Mouse (Mus musculus) heart, adult 2 months (tissue): ENCODE data around the gene Rfx5. TPM values are rescaled to one million over a fixed set of nuclear protein-coding genes. Genes with fewer than 3 reads are reported as not detected.
"Not testable (repeated sequence)": the region's sequence is repeated elsewhere in the genome, so short reads cannot be mapped to it uniquely, and the experiment has no call there.

Source experiments
- DNase-seq, 2 experiments: peaks; one replicate each; pipeline ENCODE4 v3.0.0; 2021
- H3K27ac ChIP-seq: fragments of 200-600 bp; 2 replicates; pipeline ENCODE4 v1.8.1; 2022
- H3K27me3 ChIP-seq: fragments of 200-500 bp; 2 replicates; pipeline ENCODE4 v1.6.1; 2012; ENCODE audit warnings: mild to moderate bottlenecking, low read length, inconsistent platforms, mixed read lengths; ENCODE audit not compliant: control insufficient read depth, insufficient read depth
- H3K36me3 ChIP-seq: fragments of 200-500 bp; 2 replicates; pipeline ENCODE4 v1.6.1; 2012; ENCODE audit warnings: low read length, inconsistent platforms; ENCODE audit not compliant: control insufficient read depth, insufficient read depth
- H3K4me1 ChIP-seq: fragments of 200-500 bp; 2 replicates; pipeline ENCODE4 v1.6.1; 2011; ENCODE audit warnings: low read length; ENCODE audit not compliant: control insufficient read depth, insufficient read depth
- H3K4me3 ChIP-seq: fragments of 200-600 bp; 2 replicates; pipeline ENCODE4 v1.8.1; 2022
- H3K79me2 ChIP-seq: fragments of 200-500 bp; replicated peaks from 2 replicates; pipeline ENCODE4 v1.6.1; 2012; ENCODE audit warnings: mild to moderate bottlenecking, inconsistent platforms, low read length, moderate library complexity, mixed read lengths; ENCODE audit not compliant: control insufficient read depth, insufficient read depth
- H3K9ac ChIP-seq: fragments of 200-500 bp; 2 replicates; pipeline ENCODE4 v1.6.1; 2012; ENCODE audit warnings: low read depth, mild to moderate bottlenecking, control low read depth, inconsistent platforms, low read length, mixed read lengths
- CTCF ChIP-seq: fragments of 200-600 bp; IDR thresholded peaks from 2 replicates; pipeline ENCODE4 v1.8.1; 2022; ENCODE audit warnings: antibody characterized with exemption, mild to moderate bottlenecking, moderate library complexity
- EP300 ChIP-seq: fragments of 200-500 bp; IDR thresholded peaks from 2 replicates; pipeline ENCODE4 v1.6.1; 2011; ENCODE audit warnings: low read depth, low read length, control low read depth; ENCODE audit not compliant: insufficient read depth
- POLR2A ChIP-seq: fragments of 200-500 bp; IDR thresholded peaks from 2 replicates; pipeline ENCODE4 v1.6.1; 2011; ENCODE audit warnings: mild to moderate bottlenecking, low read depth, low read length, control low read depth; ENCODE audit not compliant: insufficient read depth
- WGBS: fragments of 180-500 bp; shearing (Covaris S2); methylation state at CpG from one replicate; pipeline ENCODE4 v1.1.7; 2018; 5-methylcytosine and 5-hydroxymethylcytosine counted together
- intact Hi-C: fragments of 180-260 bp; cut with DNase I; formaldehyde crosslinking; loops from one replicate; pipeline ENCODE4 v1.15.1; 2025
- polyA plus RNA-seq: library from polyadenylated mRNA; depleted of rRNA; stranded (reverse); fragments of >200 nt; gene quantifications from 2 replicates; pipeline ENCODE4 v1.2.3, GENCODE M21; 2012
- total RNA-seq, 2 experiments: library from RNA; stranded (reverse); gene quantifications; 2 replicates each; pipeline ENCODE4 v1.2.3; 2021

The Rfx5 gene
- total and polyA plus RNA-seq, 3 experiments = 5.6 to 8.0 (median 6.6) TPM

DNA sequence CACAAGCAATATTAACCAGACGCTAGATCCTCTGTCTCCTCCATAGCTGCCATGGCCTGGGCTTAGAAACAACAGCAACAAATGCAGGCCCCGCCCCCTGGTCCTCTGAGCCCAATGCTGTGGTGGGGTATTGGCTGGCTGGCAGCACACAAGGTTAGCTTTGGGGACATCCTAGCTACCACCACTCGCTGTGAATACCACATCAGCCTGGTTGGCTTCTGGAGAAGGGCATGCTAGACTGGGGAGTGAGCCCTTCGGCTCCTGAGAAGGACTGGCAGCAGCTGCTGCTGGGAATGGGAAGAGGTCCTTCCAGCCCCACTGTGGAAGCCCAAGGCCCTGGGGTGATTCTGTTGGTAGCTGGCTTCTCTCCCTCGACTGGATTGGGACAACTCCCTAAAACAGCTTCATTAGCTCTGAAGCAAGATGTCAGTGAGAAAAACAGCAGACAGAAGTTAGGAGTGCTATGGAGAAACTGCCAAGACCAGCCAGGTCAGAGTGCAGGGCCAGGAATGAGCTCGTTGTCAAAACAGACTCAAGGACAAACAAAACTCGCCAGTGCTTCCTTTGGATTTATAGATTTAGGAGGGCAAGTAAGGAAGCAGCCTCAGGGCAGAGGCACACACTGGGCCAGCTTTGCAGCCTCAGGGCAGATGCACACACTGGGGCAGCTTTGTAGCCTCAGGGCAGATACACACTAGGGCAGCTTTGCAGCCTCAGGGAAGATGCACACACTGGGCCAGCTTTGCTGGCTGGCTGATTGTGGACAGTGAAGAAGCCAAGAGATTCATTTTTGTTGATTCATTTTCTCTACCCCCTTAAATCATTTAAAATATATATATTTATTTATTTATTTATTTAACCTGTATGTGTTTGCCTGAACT lies 23.2 kb upstream of the Rfx5 start:
- H3K36me3 ChIP-seq, H3K4me3 ChIP-seq, H3K79me2 ChIP-seq, H3K27me3 ChIP-seq, H3K9ac ChIP-seq: not testable (repeated sequence)
- DNase-seq = peak; percentile 56 to 57
- intact Hi-C loops = loop anchor here (5.0 kb wide), 1 partner anchor 238 kb away; the partner anchor contains the start of gene Selenbp2
- peak overlapping the region; percentile 36 for H3K27ac ChIP-seq
- WGBS = 33% methylated on average over 7 of the region's 7 CpGs
- H3K4me1 ChIP-seq = peaks cover 10% of the 10 kb centered on the region

DNA sequence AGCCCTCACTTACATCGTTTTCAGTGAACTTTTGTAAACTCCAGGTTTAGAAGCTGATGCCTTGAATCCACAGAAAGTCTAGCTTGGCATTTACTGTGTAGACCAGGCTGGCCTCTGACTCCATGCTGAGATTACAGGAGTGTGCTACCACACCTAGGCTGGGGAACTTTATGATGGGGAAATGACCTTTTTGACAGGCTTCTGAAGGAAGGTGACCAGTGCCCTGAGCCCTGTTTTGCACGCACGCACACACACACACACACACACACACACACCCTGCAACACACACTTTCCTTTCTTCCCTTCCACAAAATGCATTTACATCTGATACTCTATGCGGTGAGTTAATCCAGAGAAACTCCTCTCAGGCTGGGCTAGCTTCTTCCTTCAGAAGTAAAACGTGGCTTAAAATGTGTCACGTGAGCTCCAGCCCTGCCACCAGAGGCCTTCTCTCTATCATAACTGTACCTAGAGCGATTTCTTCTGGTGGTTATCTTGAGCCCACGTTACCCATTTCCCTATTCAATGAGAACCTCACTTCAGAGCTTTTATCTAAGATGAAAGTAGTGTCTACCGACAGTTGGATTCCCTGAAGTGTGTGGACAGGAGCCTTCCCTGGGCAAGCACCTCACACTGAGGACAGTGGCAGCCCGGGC lies 22.3 kb upstream of the Rfx5 start:
- not testable (repeated sequence) for H3K36me3 ChIP-seq, DNase-seq, H3K9ac ChIP-seq, H3K79me2 ChIP-seq, H3K4me3 ChIP-seq, H3K27me3 ChIP-seq, H3K27ac ChIP-seq
- 88% methylated on average over 10 of the region's 10 CpGs for WGBS
- intact Hi-C loops = loop anchor here (5.0 kb wide), 1 partner anchor 239 kb away; the partner anchor contains the start of gene Selenbp2
- peaks cover 13% of the 10 kb centered on the region for H3K4me1 ChIP-seq

DNA sequence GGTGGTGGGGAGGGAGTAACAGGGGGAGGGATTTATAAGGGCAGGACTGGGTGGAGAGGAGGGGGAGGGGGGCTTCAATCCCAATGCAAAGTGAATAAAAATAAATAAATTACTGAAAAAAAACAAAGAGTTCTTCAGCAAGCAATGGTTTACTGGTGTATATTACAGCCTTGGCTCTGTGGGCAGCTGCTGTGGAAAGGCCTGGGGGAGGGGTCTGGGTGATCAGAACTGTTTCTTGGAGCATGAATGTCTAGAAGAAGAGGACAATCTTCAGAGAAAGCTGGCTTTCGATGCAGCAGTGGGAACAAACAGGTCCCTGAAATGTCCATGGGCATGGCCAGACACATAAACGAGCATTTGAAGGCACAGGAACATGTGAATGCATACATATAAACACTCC lies 21.6 kb upstream of the Rfx5 start:
- DNase-seq, H3K79me2 ChIP-seq, H3K4me3 ChIP-seq, H3K27me3 ChIP-seq, H3K36me3 ChIP-seq, H3K9ac ChIP-seq: not testable (repeated sequence)
- intact Hi-C loops = loop anchor here (5.0 kb wide), 1 partner anchor 240 kb away; the partner anchor contains the start of gene Selenbp2
- 50% methylated on average over 2 of the region's 2 CpGs for WGBS
- Histone ChIP-seq H3K4me1 (peaks cover 13% of the 10 kb centered on the region), H3K27ac (peak overlapping the region; percentile 96)

DNA sequence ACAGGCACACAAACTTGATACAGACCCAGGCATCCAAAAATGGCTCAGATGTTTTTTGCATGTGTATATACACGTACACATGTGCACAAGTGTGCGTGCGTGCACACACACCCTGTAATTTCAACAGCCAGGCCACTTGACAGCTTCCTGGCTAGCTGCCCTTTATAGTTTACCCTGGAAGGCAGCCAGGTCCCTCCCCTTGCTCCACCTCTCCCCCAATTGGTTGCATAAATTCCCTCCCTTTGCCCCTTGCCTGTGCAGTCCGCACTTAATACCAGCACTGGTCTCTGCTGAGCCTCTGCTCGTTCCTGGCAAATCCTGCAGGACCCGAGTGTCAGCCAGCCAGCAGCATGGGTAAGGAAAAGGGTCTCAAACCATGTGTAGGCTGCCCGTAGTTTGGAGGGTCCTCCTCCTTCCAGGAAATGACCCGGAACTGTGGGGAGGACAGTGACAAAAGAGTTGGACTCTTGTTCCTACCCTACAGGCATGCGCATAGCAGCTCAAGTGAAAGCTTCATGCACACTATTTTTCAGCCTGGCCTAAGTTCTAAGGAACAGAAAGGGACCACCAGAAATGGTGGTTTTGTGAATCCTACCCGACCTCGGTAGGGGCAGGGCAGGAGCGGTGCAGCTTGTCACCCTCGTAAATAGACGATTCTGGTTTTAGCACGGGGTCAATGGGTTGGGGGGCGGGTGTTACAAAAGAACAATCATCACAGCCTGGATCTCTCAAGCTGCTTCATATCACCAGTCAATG lies 20.9 kb upstream of the Rfx5 start, which contains the start of gene Selenbp1:
Selenbp1 (plus strand) TSS at position 248 of the 756 bp plus-strand sequence.
- H3K79me2 ChIP-seq = no peaks in the 10 kb centered on the region
- TF ChIP-seq POLR2A = peak; percentile 99
- TF ChIP-seq EP300 = peak; percentile 61
- no peak for TF ChIP-seq CTCF
- peak; percentile 92 to 94 for DNase-seq
- under 1% methylated on average over 16 of the region's 16 CpGs for whole genome bisulfite sequencing
- peak within 1 kb of the TSS; percentile 76 for H3K9ac ChIP-seq
- H3K27me3 ChIP-seq = no peaks in the 10 kb centered on the region
- intact Hi-C loops = loop anchor here (5.0 kb wide), 1 partner anchor 241 kb away; the partner anchor contains the start of gene Selenbp2
- H3K4me3 ChIP-seq = peak within 1 kb of the TSS; percentile 68
- peaks cover 13% of the 10 kb centered on the region for H3K4me1 ChIP-seq
- peak within 1 kb of the TSS; percentile 96 for H3K27ac ChIP-seq
- H3K36me3 ChIP-seq = no peaks in the 10 kb centered on the region

DNA sequence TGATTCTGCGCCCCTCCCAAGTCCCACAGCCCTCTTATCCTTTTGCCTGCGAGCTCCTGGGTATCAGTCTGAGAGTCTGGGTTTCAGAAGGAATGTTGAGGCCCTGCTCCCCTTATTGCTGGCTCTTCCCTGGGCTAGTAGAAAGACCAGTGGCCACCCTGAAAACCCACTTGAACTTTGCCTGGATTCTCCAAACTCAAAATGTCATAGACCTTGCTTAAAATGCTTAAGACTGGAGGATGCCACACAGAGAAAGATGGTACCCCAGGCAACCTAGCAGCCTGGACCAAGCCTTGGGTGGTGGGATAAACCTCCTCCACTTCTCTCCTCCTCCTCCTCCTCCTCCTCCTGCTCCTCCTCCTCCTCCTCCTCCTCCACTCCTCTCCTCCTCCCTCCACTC lies 20.3 kb upstream of the Rfx5 start:
- not testable (repeated sequence) for H3K27me3 ChIP-seq, H3K79me2 ChIP-seq, H3K4me3 ChIP-seq, H3K9ac ChIP-seq, H3K36me3 ChIP-seq, DNase-seq, H3K27ac ChIP-seq
- intact Hi-C loops = loop anchor here (5.0 kb wide), 1 partner anchor 241 kb away; the partner anchor contains the start of gene Selenbp2
- peaks cover 13% of the 10 kb centered on the region for H3K4me1 ChIP-seq
- WGBS = no CpG with 5 or more reads among the region's 2 CpGs

DNA sequence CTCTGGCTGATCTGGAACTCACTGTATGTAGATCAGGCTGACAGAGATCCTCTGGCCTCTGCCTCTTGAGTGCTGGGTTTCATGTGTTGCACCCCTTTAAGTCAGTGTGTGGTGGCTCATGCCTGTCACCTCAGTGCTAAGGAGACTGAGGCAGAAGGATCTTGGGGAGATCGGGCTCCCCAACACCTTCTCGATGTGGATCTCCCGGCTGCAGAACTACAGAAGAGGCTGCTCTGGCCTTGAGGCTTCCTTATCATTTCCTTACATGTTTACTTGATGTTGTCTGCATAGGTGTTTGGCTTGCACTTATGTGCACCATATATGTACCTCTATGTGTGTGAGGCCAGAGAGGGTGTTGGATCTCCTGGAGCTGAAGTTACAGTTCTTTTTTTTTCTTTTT lies 19.3 kb upstream of the Rfx5 start:
- H3K4me1 ChIP-seq = peaks cover 13% of the 10 kb centered on the region
- H3K79me2 ChIP-seq, H3K36me3 ChIP-seq, H3K27ac ChIP-seq, DNase-seq, H3K27me3 ChIP-seq, H3K4me3 ChIP-seq, H3K9ac ChIP-seq: not testable (repeated sequence)
- intact Hi-C loops = loop anchor here (5.0 kb wide), 1 partner anchor 242 kb away; the partner anchor contains the start of gene Selenbp2
- 90% methylated on average over 3 of the region's 3 CpGs for WGBS

DNA sequence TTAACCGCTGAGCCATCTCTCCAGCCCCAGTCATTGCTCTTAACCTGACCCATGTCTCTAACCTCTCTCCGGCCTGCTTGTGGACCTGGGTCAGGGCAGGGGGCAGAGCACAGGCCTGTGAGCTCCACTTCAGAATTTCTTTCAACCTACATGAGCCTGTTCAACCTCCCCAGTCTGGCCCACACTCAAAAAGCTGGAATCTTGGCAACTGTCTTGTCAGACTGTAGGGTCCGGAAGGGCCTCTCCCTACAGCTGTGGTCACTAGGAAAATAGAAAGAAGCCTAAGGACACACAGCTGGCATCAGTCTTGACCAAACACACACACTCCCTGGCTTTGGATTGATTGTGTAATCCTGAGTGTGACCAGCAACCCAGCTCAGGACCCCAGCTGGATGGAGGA lies 18.5 kb upstream of the Rfx5 start:
- Histone ChIP-seq H3K4me1 (peaks cover 12% of the 10 kb centered on the region), H3K27ac (peak overlapping the region; percentile 17; the same call in 1 of the 2 replicates)
- peak; percentile 80 to 86 for DNase-seq
- WGBS = 55% methylated on average over 3 of the region's 3 CpGs
- intact Hi-C loops, H3K9ac ChIP-seq, H3K27me3 ChIP-seq, H3K79me2 ChIP-seq, H3K4me3 ChIP-seq, H3K36me3 ChIP-seq: not testable (repeated sequence)

DNA sequence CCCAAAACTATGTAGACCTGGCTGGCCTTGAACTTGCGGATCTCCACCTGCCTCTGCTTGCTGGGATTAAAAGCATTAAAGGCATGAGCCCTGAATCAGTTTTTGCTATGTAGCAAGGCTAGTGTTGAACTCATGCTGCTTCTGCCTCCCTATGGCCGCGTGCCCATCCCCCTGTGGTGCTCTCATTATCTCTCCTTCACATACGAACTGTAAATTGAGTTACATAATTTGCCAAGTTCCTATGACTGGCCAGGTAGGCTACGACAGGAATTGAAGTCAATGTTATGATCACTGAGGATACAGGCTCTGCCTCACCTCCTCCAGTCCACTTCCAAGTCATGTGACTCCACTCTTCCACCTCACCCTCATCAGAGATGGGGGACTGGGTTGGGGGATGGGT lies 17.7 kb upstream of the Rfx5 start:
- DNase-seq, intact Hi-C loops, H3K79me2 ChIP-seq, H3K4me3 ChIP-seq, H3K27ac ChIP-seq, H3K36me3 ChIP-seq, H3K4me1 ChIP-seq, H3K9ac ChIP-seq, H3K27me3 ChIP-seq: not testable (repeated sequence)
- WGBS = 83% methylated on average over 5 of the region's 5 CpGs
